Mouse (Mus musculus): ENCODE measurements at regions not wholly inside any gene's neighbourhood (a gene's known extent, or its start where the extent isn't known, plus 50 kb on each side); places are given as distances from the start of the nearest gene placed in this dataset.

DNA sequence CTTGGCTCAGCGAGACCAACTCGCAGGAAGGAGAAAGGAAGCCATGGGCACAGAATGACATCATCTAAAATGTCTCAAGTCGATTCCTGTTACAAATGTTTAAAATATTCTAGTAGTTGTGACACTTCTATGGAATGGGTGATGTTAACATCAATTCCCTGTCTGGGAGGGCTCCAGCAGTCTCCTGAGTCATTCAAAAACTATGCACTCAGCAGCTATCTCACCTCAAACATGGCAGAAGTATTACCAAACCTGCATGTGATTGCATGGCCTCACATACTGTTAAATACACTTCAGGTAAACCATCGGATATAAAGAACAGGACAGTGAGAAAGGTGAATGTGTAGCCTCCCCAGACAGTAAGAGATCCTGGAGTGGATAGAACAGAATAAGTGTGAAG, 66.7 kb upstream of the Tnfaip3 start:
- no peak for DNase-seq (ENCODE audit: low spot score in 2 of 2)

DNA sequence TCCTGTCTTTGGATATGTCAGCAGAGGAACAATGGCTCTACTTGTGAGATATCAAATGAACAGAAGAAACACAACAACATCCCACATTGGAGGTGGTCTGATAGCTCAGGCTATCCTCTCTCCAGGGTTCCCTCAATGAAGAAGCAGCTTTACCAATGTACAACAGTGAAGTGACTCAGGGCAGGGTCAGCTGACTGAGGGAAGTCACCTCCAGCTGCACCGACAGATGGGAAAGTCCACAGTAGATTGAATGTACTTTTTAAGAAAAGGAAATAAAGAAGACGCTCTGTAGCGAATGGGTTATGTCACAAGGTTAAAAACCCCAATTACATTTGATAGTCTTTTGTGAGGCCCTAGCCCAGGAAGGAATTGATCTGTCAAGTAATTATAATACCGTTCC, 62.6 kb upstream of the Tnfaip3 start:
- no peak for DNase-seq (ENCODE audit: low spot score in 2 of 2)

GRCm38 (mm10) chr10:19068377-19068776, 52.9 kb upstream of the Tnfaip3 start:
- DNase-seq (ENCODE audit: low spot score in 2 of 2), result no peak

- no peak for DNase-seq (ENCODE audit: low spot score in 2 of 2)
Observed at GRCm38 (mm10) chr10:19067623-19068022, 52.2 kb upstream of the Tnfaip3 start.

GRCm38 (mm10) chr10:19066821-19067350, 51.4 kb upstream of the Tnfaip3 start:
- DNase-seq (ENCODE audit: low spot score in 2 of 2), result no peak

Data from gastrocnemius, postnatal 4 days (tissue).